Mouse (Mus musculus) kidney, adult 2 months (tissue): Measurements from ENCODE around the gene Wfdc9.

Source experiments
- CTCF ChIP-seq: fragments of 200-500 bp; conservative IDR thresholded peaks from 2 replicates; pipeline ENCODE4 v1.5.1; 2011; ENCODE audit warnings: low read depth, mild to moderate bottlenecking, control low read depth, low read length, moderate library complexity, mixed read lengths; ENCODE audit not compliant: insufficient read depth, insufficient read length
- POLR2A ChIP-seq: fragments of 200-500 bp; IDR thresholded peaks from one replicate; pipeline ENCODE4 v1.6.1; 2011; ENCODE audit warnings: low read depth, low read length, control low read depth

DNA sequence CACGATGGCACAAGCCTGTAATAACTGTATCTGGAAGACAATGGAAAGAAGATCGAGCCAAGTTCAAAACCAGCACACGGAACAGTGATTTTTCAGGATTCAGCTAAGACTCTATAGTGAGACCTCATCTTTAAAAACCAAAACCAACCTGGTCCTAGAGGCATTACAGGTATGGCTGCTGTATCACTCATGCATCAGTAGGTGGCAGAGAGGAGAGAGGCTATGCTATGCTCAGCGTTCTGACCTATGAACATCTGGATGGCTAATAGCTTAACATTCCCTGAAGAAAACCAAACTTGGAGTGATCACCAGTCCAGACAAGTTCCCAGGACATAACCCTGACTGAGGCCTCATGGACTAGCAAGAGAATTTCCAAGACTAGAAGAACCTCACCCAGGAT lies 34.6 kb downstream of the Wfdc9 start:
- no peak; the same call in 1 of the 2 replicates for TF ChIP-seq CTCF
- TF ChIP-seq POLR2A: no peak
